Mouse (Mus musculus): ENCODE results near the gene Arhgef2.

DNA sequence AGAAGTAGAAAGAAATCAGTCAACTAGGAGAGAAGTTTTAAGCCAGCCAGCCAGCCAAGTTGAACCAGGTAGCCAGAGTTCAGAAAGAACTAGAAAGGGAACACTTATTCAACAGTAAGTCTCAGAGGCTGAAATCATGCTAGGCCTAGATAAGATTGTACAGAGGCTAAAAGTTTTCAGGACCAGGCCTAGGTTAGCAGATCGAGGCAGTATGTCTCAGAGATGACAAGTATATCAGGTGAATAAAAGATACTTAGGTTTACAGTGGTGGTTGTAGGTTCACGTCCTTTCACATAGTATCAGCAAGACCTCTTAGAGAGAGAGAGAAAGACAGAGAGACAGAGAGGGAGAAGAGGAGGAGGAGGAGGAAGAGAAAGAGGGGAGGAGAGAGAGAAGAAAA is 78.0 kb downstream of the Arhgef2 start:
- TF ChIP-seq GATA1 (IDR thresholded peaks at IDR 0.05; ENCODE audit: borderline replicate concordance, low read length) (no peak), FLI1 (IDR thresholded peaks at IDR 0.05; ENCODE audit: low read length) (no peak)
